Mouse (Mus musculus) heart, postnatal 0 days (tissue): ENCODE results near the gene Kcnh7. TPM values are rescaled to one million over a fixed set of nuclear protein-coding genes. Genes with fewer than 3 reads are reported as not detected.

Experiments
- ATAC-seq: fragments of 200-750 bp; cut with Nextera tagmentation; 2 replicates; pipeline ENCODE4 v1.8.0; 2017; ENCODE audit warnings: low read depth, moderate number of reproducible peaks, moderate library complexity; ENCODE audit not compliant: insufficient read depth
- DNase-seq: peaks from one replicate; pipeline ENCODE4 v3.0.0-alpha.2; 2016; ENCODE audit warnings: low spot score
- H3K27ac ChIP-seq: fragments of 300-500 bp; sonication (generic); 2 replicates; pipeline ENCODE4 v1.5.1; 2014; ENCODE audit warnings: low read depth, mild to moderate bottlenecking
- H3K27me3 ChIP-seq: fragments of 300-500 bp; sonication (generic); 2 replicates; pipeline ENCODE4 v1.6.1; 2014; ENCODE audit warnings: low read length, mixed read lengths; ENCODE audit not compliant: control insufficient read depth, insufficient read depth
- H3K36me3 ChIP-seq: fragments of 300-500 bp; sonication (generic); replicated peaks from 2 replicates; pipeline ENCODE4 v1.6.1; 2014; ENCODE audit warnings: low read length, mixed read lengths; ENCODE audit not compliant: control insufficient read depth, insufficient read depth
- H3K4me1 ChIP-seq: fragments of 300-500 bp; sonication (generic); 2 replicates; pipeline ENCODE4 v1.6.1; 2014; ENCODE audit warnings: antibody characterized with exemption; ENCODE audit not compliant: control insufficient read depth, insufficient read depth
- H3K4me2 ChIP-seq: fragments of 300-500 bp; sonication (generic); 2 replicates; pipeline ENCODE4 v1.6.1; 2014; ENCODE audit warnings: low read depth, mild to moderate bottlenecking, low read length, moderate library complexity
- H3K4me3 ChIP-seq: fragments of 300-500 bp; sonication (generic); 2 replicates; pipeline ENCODE4 v1.5.1; 2014; ENCODE audit warnings: low read depth, low read length
- H3K9ac ChIP-seq: fragments of 300-500 bp; sonication (generic); replicated peaks from 2 replicates; pipeline ENCODE4 v1.6.1; 2014; ENCODE audit warnings: low read depth, low read length, mixed read lengths
- H3K9me3 ChIP-seq: fragments of 300-500 bp; sonication (generic); replicated peaks from 2 replicates; pipeline ENCODE4 v1.6.1; 2016; ENCODE audit warnings: low read length; ENCODE audit not compliant: control insufficient read depth
- CTCF ChIP-seq: IDR thresholded peaks from 2 replicates; pipeline ENCODE4 v1.5.1; 2016; ENCODE audit warnings: antibody characterized with exemption, control low read depth, low read depth
- EP300 ChIP-seq: IDR thresholded peaks from 2 replicates; pipeline ENCODE4 v1.6.1; 2016; ENCODE audit warnings: antibody characterized with exemption, low read depth
- WGBS: fragments of 180-500 bp; shearing (Covaris S2); extraction: QIAGEN DNeasy Blood & Tissue Kit; methylation state at CpG from one replicate; pipeline ENCODE4 v1.1.7; 2014; 5-methylcytosine and 5-hydroxymethylcytosine counted together
- polyA plus RNA-seq: library from polyadenylated mRNA; unstranded; fragments of >200 nt; fragmentation: Nextera tagmentation; extraction: Ambion mirVana; gene quantifications from 2 replicates; pipeline ENCODE4 v1.2.1, GENCODE M21; 2015
- total RNA-seq: library from RNA; depleted of rRNA; stranded (reverse); fragments of >200 nt; gene quantifications from 2 replicates; pipeline ENCODE4 v1.2.3, GENCODE M21; 2014; ENCODE audit warnings: low replicate concordance

The Kcnh7 gene
- total and polyA plus RNA-seq, 2 experiments from 2014 or later, result 0.31 to 1.9 TPM

- H3K4me3 ChIP-seq, result no peak overlapping the region
- 49% methylated on average over 4 of the region's 4 CpGs for WGBS
- no peak for ATAC-seq
- no peak overlapping the region for H3K4me2 ChIP-seq
- no peaks in the 10 kb centered on the region for H3K4me1 ChIP-seq
- no peaks in the 10 kb centered on the region for H3K36me3 ChIP-seq
- no peak overlapping the region for H3K9ac ChIP-seq
- no peak overlapping the region for H3K27ac ChIP-seq
- DNase-seq, result no peak
- no peaks in the 10 kb centered on the region for H3K9me3 ChIP-seq
- H3K27me3 ChIP-seq, result no peaks in the 10 kb centered on the region
- no peak for TF ChIP-seq EP300
Observed at GRCm38 (mm10) chr2:62808813-62809212, 375.3 kb downstream of the Kcnh7 start.

GRCm38 (mm10) chr2:62807476-62807882, 376.6 kb downstream of the Kcnh7 start:
- H3K36me3 ChIP-seq, result no peaks in the 10 kb centered on the region
- H3K4me1 ChIP-seq, result no peaks in the 10 kb centered on the region
- no peak overlapping the region for H3K9ac ChIP-seq
- DNase-seq (no peak), ATAC-seq (no peak)
- no peak overlapping the region for H3K4me2 ChIP-seq
- H3K9me3 ChIP-seq, result no peaks in the 10 kb centered on the region
- H3K27me3 ChIP-seq, result no peaks in the 10 kb centered on the region
- no peak overlapping the region for H3K27ac ChIP-seq
- WGBS, result 50% methylated on average over 3 of the region's 3 CpGs
- no peak overlapping the region for H3K4me3 ChIP-seq
- no peak for TF ChIP-seq CTCF
- TF ChIP-seq EP300, result no peak

- Histone ChIP-seq H3K4me1 (no peaks in the 10 kb centered on the region), H3K27me3 (no peaks in the 10 kb centered on the region), H3K9me3 (no peaks in the 10 kb centered on the region), H3K27ac (no peak overlapping the region), H3K9ac (no peak overlapping the region), H3K36me3 (no peaks in the 10 kb centered on the region), H3K4me3 (no peak overlapping the region), H3K4me2 (no peak overlapping the region)
- DNase-seq, result no peak
- TF ChIP-seq EP300 (no peak), CTCF (no peak)
- 85% methylated on average over 3 of the region's 3 CpGs for WGBS
- ATAC-seq, result no peak
Observed at GRCm38 (mm10) chr2:62806931-62807330, 377.2 kb downstream of the Kcnh7 start.

- Histone ChIP-seq H3K36me3 (no peaks in the 10 kb centered on the region), H3K9me3 (no peaks in the 10 kb centered on the region), H3K4me1 (no peaks in the 10 kb centered on the region), H3K4me2 (no peak overlapping the region), H3K27me3 (no peaks in the 10 kb centered on the region), H3K27ac (no peak overlapping the region), H3K9ac (no peak overlapping the region), H3K4me3 (no peak overlapping the region)
- 71% methylated on average over 1 of the region's 1 CpGs for WGBS
- ATAC-seq (no peak), DNase-seq (no peak)
- TF ChIP-seq EP300, result no peak
- TF ChIP-seq CTCF, result no peak
Observed at GRCm38 (mm10) chr2:62804030-62804429, 380.1 kb downstream of the Kcnh7 start.

GRCm38 (mm10) chr2:62784460-62785038, 399.5 kb downstream of the Kcnh7 start:
- WGBS, result 58% methylated on average over 2 of the region's 2 CpGs
- Histone ChIP-seq H3K27ac (no peak overlapping the region), H3K4me3 (no peak overlapping the region), H3K9me3 (no peaks in the 10 kb centered on the region), H3K4me2 (no peak overlapping the region), H3K27me3 (no peaks in the 10 kb centered on the region), H3K9ac (no peak overlapping the region), H3K36me3 (no peaks in the 10 kb centered on the region), H3K4me1 (no peaks in the 10 kb centered on the region)
- TF ChIP-seq EP300 (no peak), CTCF (no peak)
- DNase-seq (no peak), ATAC-seq (no peak)

GRCm38 (mm10) chr2:62746256-62746655, 437.8 kb downstream of the Kcnh7 start:
- WGBS, result 66% methylated on average over 2 of the region's 2 CpGs

More at GRCm38 (mm10) chr2:62746256-62746655, 437.8 kb downstream of the Kcnh7 start:
- TF ChIP-seq EP300, result no peak
- no peak for TF ChIP-seq CTCF
- 0 out of 2 replicates have a peak, but pooled peaks cover 4% of the 10 kb centered on the region for H3K9me3 ChIP-seq
- H3K27ac ChIP-seq, result no peak overlapping the region
- DNase-seq, result no peak
- no peaks in the 10 kb centered on the region for H3K36me3 ChIP-seq
- H3K4me3 ChIP-seq, result no peak overlapping the region
- ATAC-seq, result no peak
- no peaks in the 10 kb centered on the region for H3K4me1 ChIP-seq
- H3K4me2 ChIP-seq, result no peak overlapping the region
- no peak overlapping the region for H3K9ac ChIP-seq
- H3K27me3 ChIP-seq, result no peaks in the 10 kb centered on the region
